Mouse (Mus musculus): ENCODE results near the gene Commd1. TPM values are rescaled to one million over a fixed set of nuclear protein-coding genes. Genes with fewer than 3 reads are reported as not detected.

Commd1 gene
- polyA plus RNA-seq, 1 experiment from 2014 or later = 444 TPM

- no peaks in the 10 kb centered on the region for H3K4me1 ChIP-seq (ENCODE audit: control insufficient read depth, insufficient read depth, low read length)
- no peak overlapping the region for H3K4me2 ChIP-seq (replicated peaks; ENCODE audit: low read depth, low read length)
- no peak overlapping the region for H3K4me3 ChIP-seq (ENCODE audit: low read depth, low read length)
- peaks cover 7% of the 10 kb centered on the region; the same call in 1 of the 2 replicates for H3K36me3 ChIP-seq (ENCODE audit: control insufficient read depth, insufficient read depth, low read length)
- no peak overlapping the region for H3K9ac ChIP-seq (replicated peaks; ENCODE audit: low read depth, low read length)
- no peak for ATAC-seq (ENCODE audit: insufficient number of reproducible peaks, insufficient read depth, low FRiP score, low read depth)
- H3K9me3 ChIP-seq (ENCODE audit: control insufficient read depth, low read depth, low read length) = no peaks in the 10 kb centered on the region
- 91% methylated on average over 6 of the region's 6 CpGs for WGBS
- H3K27ac ChIP-seq (ENCODE audit: low read length) = no peak overlapping the region
- H3K27me3 ChIP-seq (ENCODE audit: control insufficient read depth, insufficient read depth, low read length) = no peaks in the 10 kb centered on the region
These were observed 25.8 kb downstream of the Commd1 start for GRCm38 (mm10) chr11:22956346-22956745.

DNA sequence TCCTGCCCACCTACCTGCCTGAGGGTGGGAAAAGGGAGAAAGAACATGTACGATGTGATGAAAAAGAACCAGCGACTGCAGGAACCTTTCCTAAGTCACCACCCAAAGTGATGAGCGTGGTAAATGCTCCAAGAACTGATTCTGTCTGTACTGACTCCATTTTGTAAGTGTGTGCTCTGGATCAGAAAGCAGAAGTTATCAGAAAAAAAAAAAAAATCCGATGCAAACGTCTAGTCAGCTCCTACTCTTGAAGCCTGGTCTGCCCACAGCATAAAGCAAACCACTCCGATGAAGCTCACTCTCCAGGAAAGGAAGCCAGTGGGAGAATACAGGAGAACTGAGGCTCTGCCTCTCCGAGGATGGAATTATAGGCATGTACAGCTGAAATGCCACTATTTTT is 29.5 kb downstream of the Commd1 start:
- no peak for ATAC-seq (ENCODE audit: insufficient number of reproducible peaks, insufficient read depth, low FRiP score, low read depth)
- 87% methylated on average over 7 of the region's 7 CpGs for WGBS
- Histone ChIP-seq H3K27ac (ENCODE audit: low read length) (no peak overlapping the region), H3K27me3 (ENCODE audit: control insufficient read depth, insufficient read depth, low read length) (no peaks in the 10 kb centered on the region), H3K36me3 (ENCODE audit: control insufficient read depth, insufficient read depth, low read length) (peaks cover 7% of the 10 kb centered on the region; the same call in 1 of the 2 replicates), H3K9ac (replicated peaks; ENCODE audit: low read depth, low read length) (no peak overlapping the region), H3K4me3 (ENCODE audit: low read depth, low read length) (no peak overlapping the region), H3K4me1 (ENCODE audit: control insufficient read depth, insufficient read depth, low read length) (no peaks in the 10 kb centered on the region), H3K4me2 (replicated peaks; ENCODE audit: low read depth, low read length) (no peak overlapping the region), H3K9me3 (ENCODE audit: control insufficient read depth, low read depth, low read length) (no peaks in the 10 kb centered on the region)

DNA sequence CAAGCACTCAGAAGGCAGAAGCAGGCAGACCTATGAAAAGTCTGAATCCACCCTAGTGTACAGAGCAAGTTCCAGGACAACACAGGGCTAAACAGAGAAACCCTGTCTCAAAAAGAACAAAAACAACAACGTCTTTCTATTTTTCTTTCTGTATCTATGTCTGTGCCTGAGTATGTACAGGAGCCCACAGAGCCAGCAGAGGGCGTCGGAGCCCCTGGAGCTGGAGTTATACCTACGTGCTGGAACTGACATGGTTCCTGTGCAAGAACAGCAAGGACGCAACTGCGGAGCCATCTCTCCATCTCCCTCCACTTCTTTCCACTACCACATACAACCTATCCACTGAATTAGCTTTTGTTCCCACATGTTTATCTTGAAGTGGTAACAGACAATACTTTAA is 32.1 kb downstream of the Commd1 start:
- 91% methylated on average over 6 of the region's 6 CpGs for WGBS

GRCm38 (mm10) chr11:22949101-22949500 is 33.1 kb downstream of the Commd1 start:
- Histone ChIP-seq H3K36me3 (ENCODE audit: control insufficient read depth, insufficient read depth, low read length) (no peaks in the 10 kb centered on the region; the same call in 1 of the 2 replicates), H3K4me1 (ENCODE audit: control insufficient read depth, insufficient read depth, low read length) (no peaks in the 10 kb centered on the region), H3K9me3 (ENCODE audit: control insufficient read depth, low read depth, low read length) (no peaks in the 10 kb centered on the region), H3K27me3 (ENCODE audit: control insufficient read depth, insufficient read depth, low read length) (no peaks in the 10 kb centered on the region), H3K9ac (replicated peaks; ENCODE audit: low read depth, low read length) (no peak overlapping the region), H3K27ac (ENCODE audit: low read length) (no peak overlapping the region), H3K4me2 (replicated peaks; ENCODE audit: low read depth, low read length) (no peak overlapping the region), H3K4me3 (ENCODE audit: low read depth, low read length) (no peak overlapping the region)
- WGBS = 92% methylated on average over 1 of the region's 1 CpGs
- ATAC-seq (ENCODE audit: insufficient number of reproducible peaks, insufficient read depth, low FRiP score, low read depth) = no peak

More for the DNA sequence above, 32.1 kb downstream of the Commd1 start:
- Histone ChIP-seq H3K9me3 (ENCODE audit: control insufficient read depth, low read depth, low read length) (no peaks in the 10 kb centered on the region), H3K27me3 (ENCODE audit: control insufficient read depth, insufficient read depth, low read length) (no peaks in the 10 kb centered on the region), H3K4me2 (replicated peaks; ENCODE audit: low read depth, low read length) (no peak overlapping the region), H3K4me3 (ENCODE audit: low read depth, low read length) (no peak overlapping the region), H3K36me3 (ENCODE audit: control insufficient read depth, insufficient read depth, low read length) (peaks cover under 1% of the 10 kb centered on the region; the same call in 1 of the 2 replicates), H3K4me1 (ENCODE audit: control insufficient read depth, insufficient read depth, low read length) (no peaks in the 10 kb centered on the region), H3K9ac (replicated peaks; ENCODE audit: low read depth, low read length) (no peak overlapping the region), H3K27ac (ENCODE audit: low read length) (no peak overlapping the region)
- ATAC-seq (ENCODE audit: insufficient number of reproducible peaks, insufficient read depth, low FRiP score, low read depth) = no peak

DNA sequence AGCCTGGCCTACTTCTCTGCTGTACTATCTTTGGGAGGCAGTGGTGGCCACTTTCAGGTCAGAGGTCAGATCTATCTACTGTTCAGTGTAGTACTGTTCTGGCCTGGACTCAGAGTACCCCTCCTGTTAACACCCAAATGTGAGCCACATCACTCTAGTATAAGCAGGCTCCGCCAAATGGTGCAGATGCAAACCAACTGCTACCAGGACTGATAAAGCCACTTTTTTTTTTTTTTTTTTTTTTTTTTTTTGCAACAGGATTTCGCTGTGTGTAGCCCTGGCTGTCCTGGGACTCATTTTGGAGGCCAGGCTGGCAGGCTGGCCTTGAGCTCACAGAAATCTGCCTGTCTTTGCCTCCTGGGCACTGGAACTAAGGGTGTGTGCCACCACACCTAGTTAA is 43.2 kb downstream of the Commd1 start:
- no peak for ATAC-seq (ENCODE audit: insufficient number of reproducible peaks, insufficient read depth, low FRiP score, low read depth)
- Histone ChIP-seq H3K36me3 (ENCODE audit: control insufficient read depth, insufficient read depth, low read length) (no peaks in the 10 kb centered on the region), H3K4me2 (replicated peaks; ENCODE audit: low read depth, low read length) (no peak overlapping the region), H3K4me1 (ENCODE audit: control insufficient read depth, insufficient read depth, low read length) (no peaks in the 10 kb centered on the region), H3K27me3 (ENCODE audit: control insufficient read depth, insufficient read depth, low read length) (no peaks in the 10 kb centered on the region), H3K9me3 (ENCODE audit: control insufficient read depth, low read depth, low read length) (no peaks in the 10 kb centered on the region), H3K9ac (replicated peaks; ENCODE audit: low read depth, low read length) (no peak overlapping the region), H3K4me3 (ENCODE audit: low read depth, low read length) (no peak overlapping the region), H3K27ac (ENCODE audit: low read length) (no peak overlapping the region)
- 71% methylated on average over 2 of the region's 2 CpGs for WGBS

- H3K36me3 ChIP-seq (ENCODE audit: control insufficient read depth, insufficient read depth, low read length) = no peaks in the 10 kb centered on the region
- H3K27me3 ChIP-seq (ENCODE audit: control insufficient read depth, insufficient read depth, low read length) = no peaks in the 10 kb centered on the region
- no peak for ATAC-seq (ENCODE audit: insufficient number of reproducible peaks, insufficient read depth, low FRiP score, low read depth)
- H3K4me3 ChIP-seq (ENCODE audit: low read depth, low read length) = no peak overlapping the region
- no peak overlapping the region for H3K4me2 ChIP-seq (replicated peaks; ENCODE audit: low read depth, low read length)
- 94% methylated on average over 4 of the region's 4 CpGs for WGBS
- no peaks in the 10 kb centered on the region for H3K9me3 ChIP-seq (ENCODE audit: control insufficient read depth, low read depth, low read length)
- no peak overlapping the region for H3K9ac ChIP-seq (replicated peaks; ENCODE audit: low read depth, low read length)
- H3K27ac ChIP-seq (ENCODE audit: low read length) = no peak overlapping the region
- no peaks in the 10 kb centered on the region for H3K4me1 ChIP-seq (ENCODE audit: control insufficient read depth, insufficient read depth, low read length)
These were observed 44.4 kb downstream of the Commd1 start for GRCm38 (mm10) chr11:22937716-22938316.

- Histone ChIP-seq H3K27me3 (ENCODE audit: control insufficient read depth, insufficient read depth, low read length) (no peaks in the 10 kb centered on the region), H3K4me1 (ENCODE audit: control insufficient read depth, insufficient read depth, low read length) (no peaks in the 10 kb centered on the region), H3K9ac (replicated peaks; ENCODE audit: low read depth, low read length) (no peak overlapping the region), H3K4me3 (ENCODE audit: low read depth, low read length) (no peak overlapping the region), H3K9me3 (ENCODE audit: control insufficient read depth, low read depth, low read length) (no peaks in the 10 kb centered on the region), H3K36me3 (ENCODE audit: control insufficient read depth, insufficient read depth, low read length) (no peaks in the 10 kb centered on the region), H3K4me2 (replicated peaks; ENCODE audit: low read depth, low read length) (no peak overlapping the region), H3K27ac (ENCODE audit: low read length) (no peak overlapping the region)
- no peak for ATAC-seq (ENCODE audit: insufficient number of reproducible peaks, insufficient read depth, low FRiP score, low read depth)
- WGBS = 58% methylated on average over 5 of the region's 5 CpGs
These were observed 45.6 kb downstream of the Commd1 start for GRCm38 (mm10) chr11:22936446-22937125.

DNA sequence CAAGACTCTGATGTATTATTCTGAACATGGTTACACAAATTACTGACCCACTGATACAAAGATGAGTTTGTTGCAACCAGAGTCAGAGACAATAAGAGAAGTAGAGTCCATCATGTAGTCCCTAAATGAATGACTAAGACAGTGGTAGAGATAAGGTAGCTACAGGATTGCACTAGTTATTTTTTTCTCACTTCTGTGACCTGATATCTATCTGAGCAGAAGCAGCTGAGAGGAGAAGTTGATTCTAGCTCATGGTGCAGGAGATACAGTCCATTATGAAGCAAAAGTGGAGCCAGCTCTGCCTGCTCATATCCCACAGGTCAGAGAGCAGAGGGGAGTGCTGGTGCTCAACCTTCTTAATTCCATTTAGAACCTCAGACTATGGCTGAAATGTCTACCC is 50.0 kb downstream of the Commd1 start:
- Histone ChIP-seq H3K4me2 (replicated peaks; ENCODE audit: low read depth, low read length) (no peak overlapping the region), H3K4me1 (ENCODE audit: control insufficient read depth, insufficient read depth, low read length) (no peaks in the 10 kb centered on the region), H3K27me3 (ENCODE audit: control insufficient read depth, insufficient read depth, low read length) (no peaks in the 10 kb centered on the region), H3K36me3 (ENCODE audit: control insufficient read depth, insufficient read depth, low read length) (no peaks in the 10 kb centered on the region), H3K4me3 (ENCODE audit: low read depth, low read length) (no peak overlapping the region), H3K9me3 (ENCODE audit: control insufficient read depth, low read depth, low read length) (no peaks in the 10 kb centered on the region), H3K9ac (replicated peaks; ENCODE audit: low read depth, low read length) (no peak overlapping the region), H3K27ac (ENCODE audit: low read length) (no peak overlapping the region)
- no peak for ATAC-seq (ENCODE audit: insufficient number of reproducible peaks, insufficient read depth, low FRiP score, low read depth)

Data from stomach, embryonic 14.5 days (tissue).